Comparison of ENCODE assay signal across 11 mouse cellular contexts in genomic region chr12:86646831-86647230, GRCm38 (mm10). TPM values are rescaled to one million over a fixed set of nuclear protein-coding genes. Genes with fewer than 3 reads are reported as not detected.
DNase-seq lines count a peak whose midpoint lies in the region; ATAC-seq lines count a peak whose summit lies in the region.
"Had no signal": no experiment of that assay in that cellular context is flagged by ENCODE, and none has a peak within 500 bp of the region (broad histone marks: within the 10 kb centered on the region; RNA-seq: fewer than 3 reads in every experiment).

No protein-coding gene starts in this region.

- no peak overlapping the region for H3K4me3 ChIP-seq in embryonic facial prominence, embryonic 10.5 days
- no peak overlapping the region for H3K4me3 ChIP-seq in forebrain, embryonic 14.5 days (ENCODE audit: low read depth, low read length)
- no peak overlapping the region for H3K4me3 ChIP-seq in hindbrain, embryonic 15.5 days
- H3K4me3 ChIP-seq in kidney, embryonic 16.5 days (ENCODE audit: low read length) = no peak overlapping the region
- H3K4me3 ChIP-seq: myocyte had no signal

- no peaks in the 10 kb centered on the region for H3K9me3 ChIP-seq in embryonic facial prominence, embryonic 10.5 days
- no peaks in the 10 kb centered on the region for H3K9me3 ChIP-seq in forebrain, embryonic 14.5 days (replicated peaks; ENCODE audit: control insufficient read depth, low read length)
- no peaks in the 10 kb centered on the region for H3K9me3 ChIP-seq in hindbrain, embryonic 15.5 days
- no peaks in the 10 kb centered on the region for H3K9me3 ChIP-seq in kidney, embryonic 16.5 days (ENCODE audit: low read length)

- H3K4me2 ChIP-seq in forebrain, embryonic 14.5 days (ENCODE audit: low read length) = peak overlapping the region; percentile 4; the same call in 1 of the 2 replicates
- H3K4me2 ChIP-seq in hindbrain, embryonic 15.5 days = 0 out of 2 replicates have a peak overlapping the region, but pooled peaks have one; percentile 10
- no peak overlapping the region for H3K4me2 ChIP-seq in kidney, embryonic 16.5 days (replicated peaks; ENCODE audit: low read depth, low read length)

- H3K27ac ChIP-seq in embryonic facial prominence, embryonic 10.5 days (replicated peaks) = peak overlapping the region; percentile 19; the same call in 1 of the 2 replicates
- peak overlapping the region; percentile 58; the same call in 1 of the 2 replicates for H3K27ac ChIP-seq in forebrain, embryonic 14.5 days (ENCODE audit: low read depth, low read length)
- H3K27ac ChIP-seq in hindbrain, embryonic 15.5 days (replicated peaks) = peak overlapping the region; percentile 54
- no peak overlapping the region for H3K27ac ChIP-seq in kidney, embryonic 16.5 days (ENCODE audit: low read length)

- H3K36me3 ChIP-seq in embryonic facial prominence, embryonic 10.5 days (replicated peaks) = no peaks in the 10 kb centered on the region
- H3K36me3 ChIP-seq in forebrain, embryonic 14.5 days (ENCODE audit: control insufficient read depth, insufficient read depth, low read length) = no peaks in the 10 kb centered on the region
- no peaks in the 10 kb centered on the region for H3K36me3 ChIP-seq in hindbrain, embryonic 15.5 days
- H3K36me3 ChIP-seq in kidney, embryonic 16.5 days (ENCODE audit: insufficient read depth, low read length) = no peaks in the 10 kb centered on the region

- H3K4me1 ChIP-seq in embryonic facial prominence, embryonic 10.5 days = peaks cover 45% of the 10 kb centered on the region
- H3K4me1 ChIP-seq in forebrain, embryonic 14.5 days (ENCODE audit: control insufficient read depth, insufficient read depth, low read length) = peaks cover 20% of the 10 kb centered on the region
- H3K4me1 ChIP-seq in hindbrain, embryonic 15.5 days (replicated peaks) = peaks cover 34% of the 10 kb centered on the region
- H3K4me1 ChIP-seq in kidney, embryonic 16.5 days (ENCODE audit: insufficient read depth, low read length) = peaks cover 8% of the 10 kb centered on the region; the same call in 1 of the 2 replicates

- ATAC-seq in forebrain, embryonic 14.5 days = peak; percentile 37; the same call in 1 of the 2 replicates
- ATAC-seq in hindbrain, embryonic 15.5 days (ENCODE audit: low FRiP score, low read depth) = no peak; the same call in 1 of the 2 replicates
- ATAC-seq in kidney, embryonic 16.5 days (ENCODE audit: low FRiP score, low TSS enrichment) = no peak
- ATAC-seq: liver, postnatal 0 days had no signal

- peak; percentile 25 to 48 for DNase-seq in layer of hippocampus, postnatal 10 days (ENCODE audit: low spot score in 2 of 2)
- no peak for DNase-seq in layer of hippocampus, adult 18-20 months (ENCODE audit: low spot score in 2 of 2)
- peak; percentile 15 for DNase-seq in embryonic facial prominence, embryonic 10.5 days (ENCODE audit: low spot score)
- DNase-seq in forebrain, embryonic 14.5 days (ENCODE audit: low spot score) = peak; percentile 56
- no peak for DNase-seq in urinary bladder, postnatal 14 days (ENCODE audit: low spot score)
- no peak for DNase-seq in frontal cortex, postnatal 25 days (ENCODE audit: low spot score in 2 of 2)
- DNase-seq: adrenal gland, postnatal 14 days; liver, postnatal 0 days had no signal

- H3K9ac ChIP-seq in forebrain, embryonic 14.5 days (ENCODE audit: low read length) = no peak overlapping the region
- no peak overlapping the region for H3K9ac ChIP-seq in hindbrain, embryonic 15.5 days
- H3K9ac ChIP-seq in kidney, embryonic 16.5 days (replicated peaks; ENCODE audit: low read length) = no peak overlapping the region
- H3K9ac ChIP-seq: liver, postnatal 0 days had no signal

- peaks cover 8% of the 10 kb centered on the region; the same call in 1 of the 2 replicates for H3K27me3 ChIP-seq in embryonic facial prominence, embryonic 10.5 days (replicated peaks; ENCODE audit: low read depth, poor library complexity, severe bottlenecking)
- H3K27me3 ChIP-seq in forebrain, embryonic 14.5 days (replicated peaks; ENCODE audit: control insufficient read depth, insufficient read depth, low read length) = no peaks in the 10 kb centered on the region
- H3K27me3 ChIP-seq in hindbrain, embryonic 15.5 days = no peaks in the 10 kb centered on the region
- H3K27me3 ChIP-seq in kidney, embryonic 16.5 days (ENCODE audit: insufficient read depth, low read length) = no peaks in the 10 kb centered on the region

- 47% methylated on average over 9 of the region's 9 CpGs for WGBS in embryonic facial prominence, embryonic 10.5 days
- 23% methylated on average over 9 of the region's 9 CpGs for WGBS in forebrain, embryonic 14.5 days
- WGBS in hindbrain, embryonic 15.5 days = 36% methylated on average over 9 of the region's 9 CpGs
- WGBS in kidney, embryonic 16.5 days = 58% methylated on average over 9 of the region's 9 CpGs

RNA-seq across cellular contexts. Expression of gene Vash1, which starts 31.7 kb away (rescaled TPM):
- 100 to 1,000 TPM in 1 of 2 experiments, 10 to 100 TPM in 1; 98.5 to 104 TPM for total RNA-seq in layer of hippocampus, postnatal 10 days (2021)
- total RNA-seq in layer of hippocampus, adult 18-20 months (2021) = 10 to 100 TPM; 36.8 to 37.8 TPM
- polyA plus RNA-seq in embryonic facial prominence, embryonic 10.5 days (2016; fragmentation: Nextera tagmentation; extraction: Ambion mirVana) = 13.5 and 14.7 TPM in 2 replicates
- 25.2 and 31.7 TPM in 2 replicates for polyA plus RNA-seq in forebrain, embryonic 14.5 days (2014; fragmentation: Nextera tagmentation; extraction: Ambion mirVana)
- 35.0 and 38.0 TPM in 2 replicates for polyA plus RNA-seq in hindbrain, embryonic 15.5 days (2015; fragmentation: Nextera tagmentation; extraction: Ambion mirVana)
- polyA plus RNA-seq in kidney, embryonic 16.5 days (2015; fragmentation: Nextera tagmentation; extraction: Ambion mirVana) = 8.1 and 9.3 TPM in 2 replicates

Comparison
In these comparisons a context has a peak if more than half of its experiments do, and no peak if none do; other contexts are left out.
1. DNase-seq: peak in layer of hippocampus, postnatal 10 days (2 of 2), embryonic facial prominence, embryonic 10.5 days (single experiment) and forebrain, embryonic 14.5 days (single experiment); none in layer of hippocampus, adult 18-20 months (0 of 2), urinary bladder, postnatal 14 days (single experiment) and frontal cortex, postnatal 25 days (0 of 2).